Mouse (Mus musculus): ENCODE measurements around the gene Lef1.

Gene Lef1

GRCm38 (mm10) chr3:131190239-131190638, 80.0 kb downstream of the Lef1 start:
- DNase-seq (ENCODE audit: extremely low read depth, low read depth) = no peak

GRCm38 (mm10) chr3:131190671-131191367, 80.5 kb downstream of the Lef1 start:
- DNase-seq (ENCODE audit: extremely low read depth, low read depth) = no peak

GRCm38 (mm10) chr3:131191454-131191853, 81.2 kb downstream of the Lef1 start:
- no peak for DNase-seq (ENCODE audit: extremely low read depth, low read depth)

- DNase-seq (ENCODE audit: extremely low read depth, low read depth) = no peak
Measured at GRCm38 (mm10) chr3:131196050-131196449, 85.8 kb downstream of the Lef1 start.

GRCm38 (mm10) chr3:131196507-131197019, 86.3 kb downstream of the Lef1 start:
- DNase-seq (ENCODE audit: extremely low read depth, low read depth) = no peak

- DNase-seq (ENCODE audit: extremely low read depth, low read depth) = no peak
Measured at GRCm38 (mm10) chr3:131198991-131199390, 88.7 kb downstream of the Lef1 start.

- no peak for DNase-seq (ENCODE audit: extremely low read depth, low read depth)
Measured at GRCm38 (mm10) chr3:131199590-131200288, 89.5 kb downstream of the Lef1 start.

- DNase-seq (ENCODE audit: extremely low read depth, low read depth) = no peak
Measured at GRCm38 (mm10) chr3:131202311-131202710, 92.0 kb downstream of the Lef1 start.

GRCm38 (mm10) chr3:131207846-131208245, 97.6 kb downstream of the Lef1 start:
- DNase-seq (ENCODE audit: extremely low read depth, low read depth) = no peak

GRCm38 (mm10) chr3:131208265-131208891, 98.1 kb downstream of the Lef1 start:
- DNase-seq (ENCODE audit: extremely low read depth, low read depth) = peak; percentile 87

GRCm38 (mm10) chr3:131212200-131212599, 101.9 kb downstream of the Lef1 start:
- peak; percentile 13 for DNase-seq (ENCODE audit: extremely low read depth, low read depth)

- DNase-seq (ENCODE audit: extremely low read depth, low read depth) = no peak
Measured at GRCm38 (mm10) chr3:131214060-131214658, 103.9 kb downstream of the Lef1 start.

- no peak for DNase-seq (ENCODE audit: extremely low read depth, low read depth)
Measured at GRCm38 (mm10) chr3:131214841-131215240, 104.6 kb downstream of the Lef1 start.

- DNase-seq (ENCODE audit: extremely low read depth, low read depth) = no peak
Measured at GRCm38 (mm10) chr3:131218636-131219390, 108.5 kb downstream of the Lef1 start.

- DNase-seq (ENCODE audit: extremely low read depth, low read depth) = no peak
Measured at GRCm38 (mm10) chr3:131228083-131228482, 117.8 kb downstream of the Lef1 start.

- DNase-seq (ENCODE audit: extremely low read depth, low read depth) = no peak
Measured at GRCm38 (mm10) chr3:131237061-131237460, 126.8 kb downstream of the Lef1 start.

- peak; percentile 29 for DNase-seq (ENCODE audit: extremely low read depth, low read depth)
Measured at GRCm38 (mm10) chr3:131237785-131238633, 127.7 kb downstream of the Lef1 start.

GRCm38 (mm10) chr3:131245766-131246578, 135.7 kb downstream of the Lef1 start:
- DNase-seq (ENCODE audit: extremely low read depth, low read depth) = peak; percentile 46

GRCm38 (mm10) chr3:131246579-131247046, 136.3 kb downstream of the Lef1 start:
- DNase-seq (ENCODE audit: extremely low read depth, low read depth) = no peak

Data from MEL-GATA-1-ER (cell line).